Mouse (Mus musculus): ENCODE data around the gene Exoc3l4.

GRCm38 (mm10) chr12:111438850-111439249 lies 22.0 kb downstream of the Exoc3l4 start:
- TF ChIP-seq CTCF (IDR thresholded peaks at IDR 0.05; ENCODE audit: control insufficient read depth, insufficient read depth, insufficient replicate concordance, low read depth, low read length): no peak
- no peak for TF ChIP-seq POLR2A (IDR thresholded peaks at IDR 0.05; ENCODE audit: control insufficient read depth, low read depth, low read length)
